Mouse (Mus musculus): ENCODE data around the gene Scn2b. TPM values are rescaled to one million over a fixed set of nuclear protein-coding genes. Genes with fewer than 3 reads are reported as not detected.

The Scn2b gene
- total RNA-seq, 2 experiments from 2014 or later: 10.6 to 15.7 TPM

GRCm38 (mm10) chr9:45173475-45173874 is 55.9 kb downstream of the Scn2b start:
- no peak for DNase-seq

DNA sequence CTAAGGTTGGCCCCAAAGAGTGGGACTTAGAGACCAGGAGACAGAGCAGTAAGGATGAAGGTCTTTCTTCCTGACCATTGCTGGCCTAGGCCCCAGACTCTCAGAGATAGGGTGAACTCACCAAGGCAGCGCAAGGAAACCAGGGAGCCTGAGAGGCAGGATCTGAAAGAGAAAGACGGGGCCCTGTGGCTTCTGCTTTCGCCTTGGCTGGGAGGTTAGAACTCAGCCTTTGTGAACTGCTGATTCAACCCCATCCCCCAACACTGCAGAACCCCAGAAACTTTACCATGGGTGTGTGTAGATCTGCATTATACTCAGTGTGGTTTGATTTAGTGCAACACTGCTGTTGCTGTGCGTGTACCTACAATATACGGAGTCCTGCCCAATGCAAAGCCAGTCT is 61.7 kb downstream of the Scn2b start:
- DNase-seq: no peak

Other genes starting within 250 kb of the Scn2b start
- gene Kmt2a, start 236.5 kb upstream of the Scn2b start, total RNA-seq (2021): 10 to 100 TPM; 31.9 to 38.3 TPM
- gene Atp5l, start 197.0 kb upstream of the Scn2b start, total RNA-seq (2021): 100 to 1,000 TPM; 605 to 637 TPM
- 100 to 1,000 TPM in 1 of 2 experiments, 10 to 100 TPM in 1; 97.9 to 105 TPM for gene Ube4a, start 152.2 kb upstream of the Scn2b start, total RNA-seq (2021)
- under 1 TPM in 1 of 2 experiments, not detected in 1; 0.30 TPM for gene Cd3g, start 137.4 kb upstream of the Scn2b start, total RNA-seq (2021)
- gene Cd3d, start 136.0 kb upstream of the Scn2b start, total RNA-seq (2021): 1 to 10 TPM in 1 of 2 experiments, not detected in 1; 1.5 TPM
- gene Cd3e, start 108.2 kb upstream of the Scn2b start, total RNA-seq (2021): under 1 TPM in 1 of 2 experiments, not detected in 1; 0.60 TPM
- gene Mpzl2, start 78.0 kb upstream of the Scn2b start, total RNA-seq (2021): 10 to 100 TPM in 1 of 2 experiments, 1 to 10 TPM in 1; 8.3 to 10.4 TPM
- gene Mpzl3, start 62.6 kb upstream of the Scn2b start, total RNA-seq (2021): 10 to 100 TPM in 1 of 2 experiments, 1 to 10 TPM in 1; 5.3 to 12.2 TPM
- gene Jaml, start 38.6 kb upstream of the Scn2b start, total RNA-seq (2021): 1 to 10 TPM; 1.9 to 3.1 TPM
- under 1 TPM; 0.60 to 0.66 TPM for gene Scn4b, start 20.6 kb downstream of the Scn2b start, total RNA-seq (2021)
- gene BC049352, start 64.2 kb downstream of the Scn2b start, total RNA-seq (2021): under 1 TPM in 1 of 2 experiments, not detected in 1; 0.36 TPM
- gene Tmprss4, start 86.3 kb downstream of the Scn2b start, total RNA-seq (2021): not detected
- gene Il10ra, start 151.4 kb downstream of the Scn2b start, total RNA-seq (2021): 1 to 10 TPM; 2.4 to 2.5 TPM
- under 1 TPM; 0.20 to 0.23 TPM for gene Tmprss13, start 201.3 kb downstream of the Scn2b start, total RNA-seq (2021)